Mouse (Mus musculus) liver, embryonic 14.5 days (tissue): ENCODE results near the gene Spata13. TPM values are rescaled to one million over a fixed set of nuclear protein-coding genes. Genes with fewer than 3 reads are reported as not detected.

ENCODE experiments used
- ATAC-seq: fragments of 200-750 bp; cut with Nextera tagmentation; 2 replicates; pipeline ENCODE4 v1.8.0; 2017; ENCODE audit warnings: moderate number of reproducible peaks, mild to moderate bottlenecking, moderate library complexity; ENCODE audit not compliant: insufficient read depth
- DNase-seq, 3 experiments: peaks; one replicate each; pipeline ENCODE4 v3.0.0-alpha.2; 2012 to 2013; ENCODE audit warnings: low read depth in 3 of 3, low spot score in 3 of 3
- H3K27ac ChIP-seq: fragments of 300-500 bp; sonication (generic); 2 replicates; pipeline ENCODE4 v1.5.1; 2014; ENCODE audit warnings: moderate library complexity, mild to moderate bottlenecking, control low read depth, inconsistent platforms
- H3K27me3 ChIP-seq: fragments of 300-500 bp; sonication (generic); 2 replicates; pipeline ENCODE4 v1.6.1; 2014; ENCODE audit warnings: mild to moderate bottlenecking, low read length, moderate library complexity; ENCODE audit not compliant: control insufficient read depth, insufficient read depth
- H3K36me3 ChIP-seq: fragments of 300-500 bp; sonication (generic); replicated peaks from 2 replicates; pipeline ENCODE4 v1.6.1; 2014; ENCODE audit warnings: low read depth; ENCODE audit not compliant: control insufficient read depth, insufficient read depth
- H3K4me1 ChIP-seq, 2 experiments: fragments of 200-500 bp in 1 of 2; fragments of 300-500 bp in 1 of 2; sonication (generic) in 1 of 2; replicated peaks; 2 replicates each; pipeline ENCODE4 v1.6.1; 2012 to 2014; ENCODE audit warnings: antibody characterized with exemption in 1 of 2, inconsistent platforms in 1 of 2, low read length in 1 of 2; ENCODE audit not compliant: control insufficient read depth in 2 of 2, insufficient read depth in 2 of 2
- H3K4me2 ChIP-seq: fragments of 300-500 bp; sonication (generic); 2 replicates; pipeline ENCODE4 v1.6.1; 2014; ENCODE audit warnings: low read depth, mild to moderate bottlenecking, control low read depth, moderate library complexity
- H3K4me3 ChIP-seq, 2 experiments: fragments of 200-500 bp in 1 of 2; fragments of 300-500 bp in 1 of 2; sonication (generic) in 1 of 2; 2 replicates each; pipeline ENCODE4 v1.5.1; 2012 to 2014; ENCODE audit warnings: low read depth in 2 of 2, low read length in 2 of 2, mild to moderate bottlenecking in 2 of 2, control low read depth in 1 of 2, inconsistent platforms in 1 of 2, moderate library complexity in 1 of 2; ENCODE audit not compliant: insufficient read depth in 1 of 2
- H3K9ac ChIP-seq: fragments of 300-500 bp; sonication (generic); replicated peaks from 2 replicates; pipeline ENCODE4 v1.6.1; 2014; ENCODE audit warnings: mild to moderate bottlenecking, control low read depth, moderate library complexity
- H3K9me3 ChIP-seq: fragments of 300-500 bp; sonication (generic); 2 replicates; pipeline ENCODE4 v1.6.1; 2016; ENCODE audit warnings: low read length, mixed read lengths; ENCODE audit not compliant: control insufficient read depth
- CTCF ChIP-seq: IDR thresholded peaks from 2 replicates; pipeline ENCODE4 v1.5.1; 2016; ENCODE audit warnings: antibody characterized with exemption, low read depth, control low read depth
- EP300 ChIP-seq: IDR thresholded peaks from 2 replicates; pipeline ENCODE4 v1.6.1; 2016; ENCODE audit warnings: antibody characterized with exemption, low read depth
- WGBS: fragments of 180-500 bp; shearing (Covaris S2); extraction: QIAGEN DNeasy Blood & Tissue Kit; methylation state at CpG from one replicate; pipeline ENCODE4 v1.1.7; 2014; ENCODE audit not compliant: insufficient replicate concordance; 5-methylcytosine and 5-hydroxymethylcytosine counted together
- polyA plus RNA-seq, 2 experiments: library from polyadenylated mRNA; depleted of rRNA in 1 of 2; stranded (reverse) in 1 of 2; unstranded in 1 of 2; fragments of >200 nt; fragmentation: Nextera tagmentation in 1 of 2; extraction: Ambion mirVana in 1 of 2; gene quantifications; 2 replicates each; pipeline versions ENCODE4 v1.2.1 to v1.2.3; 2012 to 2014

Gene Spata13
- polyA plus RNA-seq (2012; rRNA removed): 5.5 and 6.1 TPM in 2 replicates
- 13.5 and 14.1 TPM in 2 replicates for polyA plus RNA-seq (2014; fragmentation: Nextera tagmentation; extraction: Ambion mirVana)

GRCm38 (mm10) chr14:60633961-60634864, at the start of gene Spata13:
Gene Spata13 (plus strand): TSS chr14:60634001.
- no peaks in the 10 kb centered on the region; the same call in 1 of the 2 replicates for H3K36me3 ChIP-seq
- peaks cover 14 to 36% of the 10 kb centered on the region in 2 experiments for H3K4me1 ChIP-seq
- peak within 1 kb of the TSS; percentile 80 for H3K4me2 ChIP-seq
- H3K27me3 ChIP-seq: peaks cover 10% of the 10 kb centered on the region
- H3K27ac ChIP-seq: peak within 1 kb of the TSS; percentile 54
- WGBS: under 1% methylated on average over 50 of the region's 50 CpGs
- TF ChIP-seq CTCF (peak; percentile 35; the same call in 1 of the 2 replicates), EP300 (no peak)
- peak within 1 kb of the TSS; percentile 90 for H3K9ac ChIP-seq
- H3K4me3 ChIP-seq: peak within 1 kb of the TSS; percentile 74 to 87
- H3K9me3 ChIP-seq: no peaks in the 10 kb centered on the region
- ATAC-seq (peak; percentile 92), DNase-seq (peak; percentile 69 to 79 (median 71))

- WGBS: 56% methylated on average over 15 of the region's 15 CpGs
- no peaks in the 10 kb centered on the region for H3K9me3 ChIP-seq
- no peak overlapping the region for H3K4me3 ChIP-seq
- H3K27ac ChIP-seq: no peak overlapping the region
- H3K27me3 ChIP-seq: no peaks in the 10 kb centered on the region
- H3K4me2 ChIP-seq: no peak overlapping the region
- ATAC-seq (no peak), DNase-seq (no peak)
- TF ChIP-seq EP300 (no peak), CTCF (no peak)
- no peak overlapping the region for H3K9ac ChIP-seq
- H3K4me1 ChIP-seq: peaks cover 0 to 2% of the 10 kb centered on the region in 2 experiments; a peak in 1 of 4 replicates
- no peaks in the 10 kb centered on the region for H3K36me3 ChIP-seq
Observed at GRCm38 (mm10) chr14:60586687-60587453, 46.9 kb upstream of the Spata13 start.

GRCm38 (mm10) chr14:60589001-60589400, 44.8 kb upstream of the Spata13 start:
- DNase-seq (no peak), ATAC-seq (no peak)
- Histone ChIP-seq H3K4me1 (peaks cover 0 to 2% of the 10 kb centered on the region in 2 experiments; a peak in 1 of 4 replicates), H3K27me3 (no peaks in the 10 kb centered on the region), H3K4me2 (no peak overlapping the region), H3K4me3 (no peak overlapping the region), H3K27ac (no peak overlapping the region), H3K9ac (no peak overlapping the region), H3K9me3 (no peaks in the 10 kb centered on the region), H3K36me3 (no peaks in the 10 kb centered on the region)
- TF ChIP-seq CTCF (no peak), EP300 (no peak)
- 61% methylated on average over 2 of the region's 2 CpGs for WGBS

GRCm38 (mm10) chr14:60592339-60592738, 41.5 kb upstream of the Spata13 start:
- 51% methylated on average over 5 of the region's 5 CpGs for WGBS
- Histone ChIP-seq H3K9me3 (no peaks in the 10 kb centered on the region), H3K9ac (no peak overlapping the region), H3K4me1 (peaks cover 0 to 2% of the 10 kb centered on the region in 2 experiments; a peak in 1 of 4 replicates), H3K4me3 (no peak overlapping the region), H3K27ac (no peak overlapping the region), H3K36me3 (no peaks in the 10 kb centered on the region), H3K4me2 (no peak overlapping the region), H3K27me3 (no peaks in the 10 kb centered on the region)
- DNase-seq: no peak
- ATAC-seq: no peak
- TF ChIP-seq CTCF: no peak
- no peak for TF ChIP-seq EP300
